Mouse (Mus musculus): Measurements from ENCODE around the gene Hba-a1. TPM values are rescaled to one million over a fixed set of nuclear protein-coding genes. Genes with fewer than 3 reads are reported as not detected.
A peak's percentile ranks its signal among the peaks of the same experiment; 100 is the strongest.
"Not testable (repeated sequence)": the region's sequence is repeated elsewhere in the genome, so short reads cannot be mapped to it uniquely, and the experiment has no call there.

Gene Hba-a1
- polyA plus RNA-seq (2021), result not detected

GRCm38 (mm10) chr11:32283091-32283777, at the start of gene Hba-a1:
Hba-a1 (plus strand) TSS chr11:32283511.
- POLR2A ChIA-PET; in situ Hi-C loops (cut with MboI; ENCODE audit: low pct_unique_long_range_greater_than_20kb); CTCF ChIA-PET; DNase-seq (ENCODE audit: low read depth, low spot score): not testable (repeated sequence)
- H3K27me3 ChIP-seq, result peaks cover 32% of the 10 kb centered on the region
- ATAC-seq, result peak; percentile 6

DNA sequence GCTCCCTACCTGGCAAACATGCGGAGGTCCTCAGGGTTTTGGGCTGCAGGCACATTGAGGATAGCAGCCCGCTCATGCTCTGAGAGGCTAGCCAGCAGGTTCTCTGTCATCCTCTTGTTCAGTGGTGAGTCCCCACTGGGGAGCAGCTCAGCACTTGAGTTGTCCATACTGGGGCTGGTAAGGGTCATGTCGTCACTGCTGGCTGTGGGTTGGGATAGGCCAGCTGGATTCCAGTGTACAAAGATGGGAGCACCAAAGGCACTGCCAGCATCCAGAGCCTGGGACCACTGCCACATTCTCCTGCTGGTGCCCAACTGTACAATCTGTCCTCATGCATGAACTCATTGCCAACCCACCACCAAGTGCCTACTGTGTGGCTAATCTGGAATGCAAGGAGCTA, 49.4 kb upstream of the Hba-a1 start:
- POLR2A ChIA-PET, result no interaction called here
- TF ChIP-seq CTCF (IDR thresholded peaks at IDR 0.05), result no peak
- H3K27me3 ChIP-seq, result no peaks in the 10 kb centered on the region
- CTCF ChIA-PET, result interaction anchor here (0.9 to 1.7 kb wide), 5 partner anchors 10 to 22 kb away, joined by 3 to 5 read pairs (median 3); no protein-coding TSS in a partner anchor
- ATAC-seq (no peak), DNase-seq (ENCODE audit: low read depth, low spot score) (no peak)
- in situ Hi-C loops (cut with MboI; ENCODE audit: low pct_unique_long_range_greater_than_20kb), result no loop called here

GRCm38 (mm10) chr11:32234816-32235485, 48.4 kb upstream of the Hba-a1 start:
- no peak for DNase-seq (ENCODE audit: low read depth, low spot score)
- POLR2A ChIA-PET, result interaction anchor here (1.6 to 1.8 kb wide), 2 partner anchors 9 to 13 kb away, joined by 5 to 8 read pairs; partner anchors contain the start of genes Mpg and Rhbdf1
- H3K27me3 ChIP-seq, result no peaks in the 10 kb centered on the region
- CTCF ChIA-PET, result interaction anchor here (0.9 to 4.7 kb wide), 6 partner anchors 9 to 52 kb away, joined by 3 to 54 read pairs (median 5); no protein-coding TSS in a partner anchor
- in situ Hi-C loops (cut with MboI; ENCODE audit: low pct_unique_long_range_greater_than_20kb), result loop anchor here (5.0 kb wide), 1 partner anchor 53 kb away; no protein-coding TSS in a partner anchor
- ATAC-seq, result no peak
- no peak for TF ChIP-seq CTCF (IDR thresholded peaks at IDR 0.05)

DNA sequence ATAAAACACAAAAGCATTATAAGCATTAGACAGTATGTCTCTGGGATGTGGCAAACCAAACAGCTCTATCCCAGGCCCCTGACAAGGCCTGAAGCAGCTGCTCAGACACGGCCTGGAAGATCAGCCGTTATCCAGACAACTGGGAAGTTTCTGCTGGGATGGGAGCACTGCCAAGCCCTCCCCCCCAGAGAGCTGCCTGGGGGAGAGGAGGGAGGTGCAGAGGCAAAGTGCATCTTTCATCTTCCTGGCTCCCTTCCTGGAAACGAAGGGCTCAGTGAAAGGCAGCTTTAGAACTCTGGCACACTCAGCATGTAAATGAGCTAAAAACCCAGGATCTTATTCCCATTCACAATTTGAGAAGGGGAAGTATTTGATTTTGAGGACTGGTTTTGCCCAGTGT, 47.7 kb upstream of the Hba-a1 start:
- DNase-seq (ENCODE audit: low read depth, low spot score), result no peak
- ChIA-PET POLR2A (interaction anchor here (1.6 to 1.8 kb wide), 2 partner anchors 9 to 14 kb away, joined by 5 to 8 read pairs; partner anchors contain the start of genes Mpg and Rhbdf1), CTCF (interaction anchor here (1.1 to 4.7 kb wide), 4 partner anchors 9 to 53 kb away, joined by 3 to 54 read pairs (median 7); no protein-coding TSS in a partner anchor)
- H3K27me3 ChIP-seq, result no peaks in the 10 kb centered on the region
- no peak for TF ChIP-seq CTCF (IDR thresholded peaks at IDR 0.05)
- no peak for ATAC-seq
- in situ Hi-C loops (cut with MboI; ENCODE audit: low pct_unique_long_range_greater_than_20kb), result loop anchor here (5.0 kb wide), 1 partner anchor 53 kb away; no protein-coding TSS in a partner anchor

DNA sequence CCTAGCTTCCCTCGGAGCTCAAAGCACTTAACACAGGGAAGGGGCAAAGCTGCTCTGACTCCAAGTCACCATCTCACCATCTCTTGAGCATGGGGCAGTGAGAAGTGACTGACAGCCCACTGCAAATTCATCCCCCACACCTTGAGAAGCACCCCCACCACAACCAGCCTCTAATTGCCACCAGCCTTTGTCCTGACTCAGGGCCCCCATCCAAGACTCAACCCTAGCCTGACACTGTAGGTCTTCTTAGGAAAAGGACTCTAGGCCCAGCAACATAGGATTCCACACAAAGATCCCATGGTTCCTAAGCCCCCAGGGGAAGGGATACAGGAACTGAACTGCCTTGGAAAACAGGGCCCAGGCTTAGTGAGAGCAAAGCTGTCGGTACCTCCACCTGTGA, 47.2 kb upstream of the Hba-a1 start:
- ATAC-seq (no peak), DNase-seq (ENCODE audit: low read depth, low spot score) (no peak)
- POLR2A ChIA-PET, result interaction anchor here (1.6 to 1.8 kb wide), 2 partner anchors 10 to 14 kb away, joined by 5 to 8 read pairs; partner anchors contain the start of genes Mpg and Rhbdf1
- H3K27me3 ChIP-seq, result no peaks in the 10 kb centered on the region
- in situ Hi-C loops (cut with MboI; ENCODE audit: low pct_unique_long_range_greater_than_20kb), result loop anchor here (5.0 kb wide), 1 partner anchor 54 kb away; no protein-coding TSS in a partner anchor
- TF ChIP-seq CTCF (IDR thresholded peaks at IDR 0.05), result no peak
- CTCF ChIA-PET, result interaction anchor here (1.1 to 4.7 kb wide), 4 partner anchors 9 to 53 kb away, joined by 3 to 54 read pairs (median 7); no protein-coding TSS in a partner anchor

DNA sequence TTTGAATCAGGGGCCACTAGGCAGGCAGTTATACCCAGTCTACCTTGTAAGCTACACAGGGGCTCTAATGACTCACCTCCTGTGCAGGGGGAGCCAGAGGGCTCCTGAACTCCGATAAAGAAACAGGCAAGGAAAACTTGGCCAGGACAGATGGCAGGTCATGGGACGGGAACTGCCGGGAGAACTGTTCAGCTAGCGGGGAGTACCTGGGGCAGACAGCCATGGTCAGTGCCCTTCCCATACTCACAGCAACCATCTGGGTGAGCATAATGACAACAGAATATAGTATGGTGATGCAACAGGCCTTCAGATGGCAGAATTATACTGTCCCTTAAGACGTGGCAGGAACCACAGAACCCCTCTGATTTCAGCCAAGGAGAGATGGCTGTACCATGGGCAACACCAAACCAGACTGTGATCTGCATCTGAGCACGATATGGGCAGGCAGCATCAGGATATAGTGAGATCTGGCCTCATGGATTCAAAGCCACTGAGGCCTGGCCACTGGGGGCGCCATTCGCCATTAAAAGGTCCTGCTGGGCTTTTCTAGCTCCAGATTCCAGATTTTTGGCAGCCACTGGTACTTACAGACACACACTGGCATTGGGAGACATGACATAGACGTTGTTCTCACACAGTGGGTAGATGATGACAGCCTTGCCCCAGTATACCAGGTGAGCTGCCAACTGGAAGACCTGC, 46.5 kb upstream of the Hba-a1 start:
- POLR2A ChIA-PET, result interaction anchor here (1.6 to 1.8 kb wide), 2 partner anchors 11 to 15 kb away, joined by 5 to 8 read pairs; partner anchors contain the start of genes Mpg and Rhbdf1
- DNase-seq (ENCODE audit: low read depth, low spot score), result no peak
- peak; percentile 89 for TF ChIP-seq CTCF (IDR thresholded peaks at IDR 0.05)
- no peaks in the 10 kb centered on the region for H3K27me3 ChIP-seq
- CTCF ChIA-PET, result interaction anchor here (0.6 to 4.7 kb wide), 9 partner anchors 8 to 54 kb away, joined by 3 to 54 read pairs (median 5); partner anchors contain the start of genes Mpg and Rhbdf1
- in situ Hi-C loops (cut with MboI; ENCODE audit: low pct_unique_long_range_greater_than_20kb), result loop anchor here (5.0 kb wide), 1 partner anchor 55 kb away; no protein-coding TSS in a partner anchor
- peak; percentile 41 for ATAC-seq

GRCm38 (mm10) chr11:32237411-32237795, 45.9 kb upstream of the Hba-a1 start:
- no peak for ATAC-seq
- in situ Hi-C loops (cut with MboI; ENCODE audit: low pct_unique_long_range_greater_than_20kb), result loop anchor here (5.0 kb wide), 1 partner anchor 55 kb away; no protein-coding TSS in a partner anchor
- ChIA-PET CTCF (interaction anchor here (0.6 to 4.7 kb wide), 9 partner anchors 10 to 55 kb away, joined by 3 to 54 read pairs (median 4); partner anchors contain the start of genes Mpg and Rhbdf1), POLR2A (no interaction called here)
- TF ChIP-seq CTCF (IDR thresholded peaks at IDR 0.05), result no peak
- H3K27me3 ChIP-seq, result no peaks in the 10 kb centered on the region
- DNase-seq (ENCODE audit: low read depth, low spot score), result no peak

DNA sequence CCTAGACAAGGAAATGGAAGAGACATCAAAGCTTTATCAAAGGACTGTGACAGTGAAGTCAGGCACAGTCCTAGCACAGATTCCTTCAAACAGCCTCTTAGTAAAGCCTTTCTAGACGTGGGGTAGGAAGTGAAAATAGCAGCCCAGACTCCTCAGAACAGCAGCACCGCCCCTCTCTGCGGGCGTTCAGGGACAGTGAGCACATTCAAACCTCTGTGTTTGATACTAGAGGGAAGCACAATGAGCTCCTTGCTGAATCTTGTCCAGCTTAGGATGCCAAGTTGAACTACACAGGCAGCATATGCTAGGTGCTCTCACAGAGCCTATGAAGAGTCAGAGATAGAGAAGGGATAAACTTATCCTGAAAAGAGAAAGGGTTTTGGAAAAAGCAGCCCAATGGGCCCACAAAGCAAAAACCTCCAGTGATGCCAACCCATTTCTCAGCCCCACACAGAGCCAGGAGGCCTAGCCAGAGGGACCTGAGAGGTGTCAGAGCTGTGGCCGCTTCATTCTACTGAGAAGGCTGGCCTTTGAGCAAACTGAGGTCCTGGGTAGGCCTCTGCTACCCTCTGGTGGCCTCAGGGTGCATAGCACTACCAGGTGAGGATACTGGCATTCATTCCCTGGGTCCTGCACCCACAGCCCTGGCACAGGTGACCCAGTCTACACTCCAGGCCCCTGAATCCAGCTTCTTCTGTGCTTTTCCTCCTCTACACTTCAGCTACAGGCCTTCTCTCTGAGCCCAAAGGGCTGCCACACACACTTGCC, 45.0 kb upstream of the Hba-a1 start:
- in situ Hi-C loops (cut with MboI; ENCODE audit: low pct_unique_long_range_greater_than_20kb), result loop anchor here (5.0 kb wide), 1 partner anchor 56 kb away; no protein-coding TSS in a partner anchor
- DNase-seq (ENCODE audit: low read depth, low spot score) (no peak), ATAC-seq (peak; percentile 75)
- peak; percentile 97 for TF ChIP-seq CTCF (IDR thresholded peaks at IDR 0.05)
- ChIA-PET POLR2A (interaction anchor here (1.1 to 1.5 kb wide), 3 partner anchors 17 to 55 kb away, joined by 3 to 6 read pairs (median 3); partner anchors contain the start of gene Rhbdf1), CTCF (interaction anchor here (0.6 to 4.7 kb wide), 12 partner anchors 9 to 75 kb away, joined by 3 to 54 read pairs (median 4); partner anchors contain the start of genes Mpg and Rhbdf1)
- H3K27me3 ChIP-seq, result no peaks in the 10 kb centered on the region

GRCm38 (mm10) chr11:32241391-32241790, 41.9 kb upstream of the Hba-a1 start:
- ATAC-seq (no peak), DNase-seq (ENCODE audit: low read depth, low spot score) (no peak)
- in situ Hi-C loops (cut with MboI; ENCODE audit: low pct_unique_long_range_greater_than_20kb), result no loop called here
- POLR2A ChIA-PET, result no interaction called here
- no peak for TF ChIP-seq CTCF (IDR thresholded peaks at IDR 0.05)
- CTCF ChIA-PET, result interaction anchor here (1.1 to 1.4 kb wide), 2 partner anchors 23 to 33 kb away, joined by 3 to 5 read pairs; no protein-coding TSS in a partner anchor
- no peaks in the 10 kb centered on the region for H3K27me3 ChIP-seq
